Mouse (Mus musculus) liver, embryonic 15.5 days (tissue): ENCODE data around the gene Mpig6b. TPM values are rescaled to one million over a fixed set of nuclear protein-coding genes. Genes with fewer than 3 reads are reported as not detected.
A peak's percentile ranks its signal among the peaks of the same experiment; 100 is the strongest.

ENCODE experiments used
- ATAC-seq: fragments of 200-750 bp; cut with Nextera tagmentation; 2 replicates; pipeline ENCODE4 v1.8.0; 2017; ENCODE audit warnings: moderate number of reproducible peaks, mild to moderate bottlenecking, moderate library complexity; ENCODE audit not compliant: insufficient read depth
- H3K27ac ChIP-seq: fragments of 300-500 bp; sonication (generic); replicated peaks from 2 replicates; pipeline ENCODE4 v1.5.1; 2015; ENCODE audit warnings: mild to moderate bottlenecking, inconsistent platforms
- H3K27me3 ChIP-seq: fragments of 300-500 bp; sonication (generic); 2 replicates; pipeline ENCODE4 v1.6.1; 2015; ENCODE audit warnings: mild to moderate bottlenecking, inconsistent platforms
- H3K36me3 ChIP-seq: fragments of 300-500 bp; sonication (generic); replicated peaks from 2 replicates; pipeline ENCODE4 v1.6.1; 2015; ENCODE audit warnings: moderate library complexity, mild to moderate bottlenecking, inconsistent platforms
- H3K4me1 ChIP-seq: fragments of 300-500 bp; sonication (generic); replicated peaks from 2 replicates; pipeline ENCODE4 v1.6.1; 2015; ENCODE audit warnings: inconsistent platforms
- H3K4me2 ChIP-seq: fragments of 300-500 bp; sonication (generic); 2 replicates; pipeline ENCODE4 v1.6.1; 2015; ENCODE audit warnings: moderate library complexity, mild to moderate bottlenecking, inconsistent platforms
- H3K4me3 ChIP-seq: fragments of 300-500 bp; sonication (generic); replicated peaks from 2 replicates; pipeline ENCODE4 v1.5.1; 2015; ENCODE audit warnings: mild to moderate bottlenecking, inconsistent platforms
- H3K9ac ChIP-seq: fragments of 300-500 bp; sonication (generic); 2 replicates; pipeline ENCODE4 v1.6.1; 2015; ENCODE audit warnings: moderate library complexity, mild to moderate bottlenecking, inconsistent platforms
- H3K9me3 ChIP-seq: fragments of 300-500 bp; sonication (generic); replicated peaks from 2 replicates; pipeline ENCODE4 v1.6.1; 2016; ENCODE audit warnings: inconsistent platforms
- WGBS: fragments of 180-500 bp; shearing (Covaris S2); methylation state at CpG from one replicate; pipeline ENCODE4 v1.1.7; 2015; ENCODE audit warnings: mixed read lengths; ENCODE audit not compliant: insufficient replicate concordance; 5-methylcytosine and 5-hydroxymethylcytosine counted together
- polyA plus RNA-seq: library from polyadenylated mRNA; unstranded; fragments of >200 nt; fragmentation: Nextera tagmentation; extraction: Ambion mirVana; gene quantifications from 2 replicates; pipeline ENCODE4 v1.2.1, GENCODE M21; 2015

The Mpig6b gene
- polyA plus RNA-seq, 1 experiment from 2014 or later = 3.2 TPM

DNA sequence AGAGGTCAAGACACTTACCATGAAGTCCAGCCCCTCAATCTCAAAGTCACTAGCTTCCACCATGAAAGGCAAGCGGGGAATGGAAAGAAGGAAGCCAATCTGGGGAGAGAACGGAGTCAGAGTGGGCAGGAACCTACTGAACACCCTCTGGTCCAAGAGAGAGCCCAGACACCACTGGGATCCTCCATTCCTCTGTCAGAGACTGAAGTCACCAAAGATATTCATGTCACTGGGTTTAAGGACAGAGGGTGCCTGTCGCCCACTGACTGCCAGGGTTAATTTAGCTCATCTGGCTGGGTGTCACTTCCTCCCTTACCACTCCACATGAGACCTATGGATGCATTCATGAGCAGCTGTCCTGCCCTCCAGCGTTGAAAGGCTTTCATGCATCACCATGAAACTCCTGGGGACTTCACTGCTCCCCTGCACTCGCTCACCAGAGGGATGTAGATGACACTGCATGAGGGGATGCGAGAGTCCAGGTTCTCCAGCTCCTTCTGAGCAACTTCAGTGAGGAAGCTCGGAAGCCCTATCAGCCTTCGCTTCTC is 33.6 kb downstream of the Mpig6b start:
- H3K27ac ChIP-seq = no peak overlapping the region
- H3K9me3 ChIP-seq = no peaks in the 10 kb centered on the region
- no peak overlapping the region for H3K9ac ChIP-seq
- no peaks in the 10 kb centered on the region for H3K27me3 ChIP-seq
- H3K4me2 ChIP-seq = no peak overlapping the region
- H3K36me3 ChIP-seq = no peaks in the 10 kb centered on the region
- no peak for ATAC-seq
- H3K4me3 ChIP-seq = no peak overlapping the region
- 65% methylated on average over 8 of the region's 8 CpGs for WGBS
- peaks cover 44% of the 10 kb centered on the region for H3K4me1 ChIP-seq

DNA sequence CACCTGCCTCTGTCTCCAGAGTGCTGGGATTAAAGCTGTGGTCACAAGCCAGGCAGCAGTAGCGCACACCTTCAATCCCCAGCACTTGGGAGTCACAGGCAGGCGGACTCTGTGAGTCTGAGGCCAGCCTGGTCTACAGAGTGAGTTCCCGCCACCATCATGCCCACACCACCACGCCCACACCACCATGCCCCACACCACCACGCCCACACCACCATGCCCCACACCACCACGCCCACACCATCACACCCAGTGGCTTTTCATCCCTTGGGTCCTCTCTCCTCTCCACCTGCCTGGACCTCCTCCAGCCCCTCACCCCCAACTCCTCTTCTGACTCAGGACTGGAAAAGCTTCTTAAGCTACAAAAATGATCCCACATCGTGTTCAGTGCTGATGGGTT is 34.1 kb downstream of the Mpig6b start:
- H3K4me3 ChIP-seq = no peak overlapping the region
- 64% methylated on average over 7 of the region's 7 CpGs for WGBS

DNA sequence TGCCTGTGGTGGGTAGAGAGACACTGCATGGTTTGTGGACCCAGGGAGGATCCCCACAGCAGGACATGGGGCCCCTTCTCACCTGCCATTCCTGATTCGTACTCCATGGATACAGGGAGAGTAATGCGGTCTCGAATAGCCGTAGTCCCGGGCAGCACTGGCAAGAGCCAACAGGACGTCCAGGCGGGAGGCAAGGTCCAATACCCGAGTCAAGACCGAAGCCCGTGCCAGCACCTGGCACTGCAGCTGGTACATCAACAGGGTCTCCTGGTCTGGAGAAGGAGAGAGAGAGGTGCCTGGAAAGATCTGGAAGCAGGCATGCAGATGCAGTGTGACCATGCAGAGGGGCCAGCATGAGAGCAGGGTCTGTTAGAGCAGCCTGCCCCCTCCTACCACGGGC is 34.7 kb downstream of the Mpig6b start:
- no peak for ATAC-seq
- H3K36me3 ChIP-seq = no peaks in the 10 kb centered on the region
- H3K4me2 ChIP-seq = no peak overlapping the region
- H3K9ac ChIP-seq = no peak overlapping the region
- H3K9me3 ChIP-seq = no peaks in the 10 kb centered on the region
- whole genome bisulfite sequencing = 87% methylated on average over 11 of the region's 11 CpGs
- no peak overlapping the region for H3K27ac ChIP-seq
- no peaks in the 10 kb centered on the region for H3K27me3 ChIP-seq
- no peak overlapping the region for H3K4me3 ChIP-seq
- peaks cover 47% of the 10 kb centered on the region for H3K4me1 ChIP-seq

More for the DNA sequence above, 34.1 kb downstream of the Mpig6b start:
- Histone ChIP-seq H3K4me2 (no peak overlapping the region), H3K27ac (no peak overlapping the region), H3K36me3 (no peaks in the 10 kb centered on the region), H3K27me3 (no peaks in the 10 kb centered on the region), H3K9ac (no peak overlapping the region), H3K9me3 (no peaks in the 10 kb centered on the region), H3K4me1 (peaks cover 47% of the 10 kb centered on the region)
- ATAC-seq = no peak; the same call in 1 of the 2 replicates

DNA sequence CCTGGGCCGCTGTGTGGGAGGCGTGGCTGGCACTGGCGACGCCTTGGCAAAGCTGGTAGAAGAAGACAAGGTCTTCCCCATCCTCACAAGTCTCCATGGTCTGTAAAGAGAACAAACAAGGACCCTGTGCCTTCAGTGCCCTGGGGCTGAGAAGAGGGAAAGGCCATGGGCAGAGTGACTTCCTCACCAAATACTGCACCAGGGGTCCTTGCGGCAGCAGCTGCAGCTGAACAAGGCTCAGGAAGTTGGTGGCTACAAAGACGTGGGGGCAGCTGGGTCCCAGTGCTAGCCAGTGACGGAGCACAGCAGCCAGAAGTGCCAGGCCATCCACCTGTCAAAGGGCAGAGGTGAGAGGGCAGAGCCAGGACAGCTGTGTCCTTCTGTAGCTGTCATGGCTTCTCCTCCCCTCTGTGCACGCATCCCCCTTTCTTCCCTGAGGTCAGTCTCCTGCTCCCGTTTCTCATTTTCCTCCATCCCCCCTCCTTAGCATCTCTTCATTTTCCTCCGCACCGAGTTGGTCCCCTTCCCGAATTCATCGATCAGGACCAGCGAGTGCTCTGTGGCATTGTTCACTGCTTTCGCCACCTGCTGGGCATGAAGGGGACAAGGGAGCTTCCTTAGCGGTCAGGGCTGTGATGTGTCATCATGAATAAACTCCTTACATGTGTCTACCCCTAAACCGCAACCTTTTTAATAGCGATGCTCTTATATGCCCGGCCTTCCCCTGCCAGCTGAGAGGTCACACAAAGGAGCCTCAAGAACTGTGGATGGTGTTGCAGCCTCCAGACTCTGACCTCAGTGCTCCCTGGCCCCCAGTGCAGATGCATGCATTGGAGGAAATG is 36.1 kb downstream of the Mpig6b start:
- Histone ChIP-seq H3K4me1 (peaks cover 52% of the 10 kb centered on the region), H3K27me3 (no peaks in the 10 kb centered on the region), H3K27ac (no peak overlapping the region), H3K4me3 (no peak overlapping the region), H3K36me3 (no peaks in the 10 kb centered on the region), H3K4me2 (no peak overlapping the region), H3K9me3 (no peaks in the 10 kb centered on the region), H3K9ac (0 out of 2 replicates have a peak overlapping the region, but pooled peaks have one; percentile 10)
- no peak for ATAC-seq
- WGBS = 33% methylated on average over 19 of the region's 19 CpGs

DNA sequence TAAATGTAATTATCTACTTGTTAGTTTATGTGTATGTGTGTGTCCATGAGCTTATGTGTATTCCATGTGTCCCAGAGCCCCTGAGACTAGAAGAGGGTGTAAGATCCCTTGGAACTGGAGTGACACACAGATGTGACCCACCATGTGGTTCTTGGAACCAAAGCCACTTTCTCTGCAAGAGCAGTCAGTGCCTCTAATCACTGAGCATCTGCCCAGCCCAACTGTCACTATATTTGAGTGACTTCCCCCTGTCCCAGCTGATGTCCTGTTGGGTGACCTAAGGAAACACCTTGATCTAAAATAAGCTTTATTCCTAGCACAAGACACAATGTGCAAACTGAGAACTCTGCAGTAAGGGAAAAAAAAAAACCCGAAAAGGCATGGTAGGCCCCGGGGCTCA is 37.7 kb downstream of the Mpig6b start:
- Histone ChIP-seq H3K4me1 (peaks cover 65% of the 10 kb centered on the region), H3K27ac (no peak overlapping the region)
- WGBS = 54% methylated on average over 2 of the region's 2 CpGs

GRCm38 (mm10) chr17:35027277-35028068 is 38.5 kb downstream of the Mpig6b start, which contains the start of gene Sapcd1:
Gene Sapcd1, minus strand, starts transcription at chr17:35028016.
- 52% methylated on average over 13 of the region's 13 CpGs for WGBS
- Histone ChIP-seq H3K4me3 (no peak within 1 kb of the TSS), H3K27ac (no peak within 1 kb of the TSS), H3K4me2 (no peak within 1 kb of the TSS), H3K9ac (no peak within 1 kb of the TSS), H3K36me3 (no peaks in the 10 kb centered on the region), H3K9me3 (no peaks in the 10 kb centered on the region), H3K27me3 (no peaks in the 10 kb centered on the region), H3K4me1 (peaks cover 71% of the 10 kb centered on the region)
- ATAC-seq = no peak

More for the DNA sequence above, 37.7 kb downstream of the Mpig6b start:
- Histone ChIP-seq H3K9me3 (no peaks in the 10 kb centered on the region), H3K4me3 (no peak overlapping the region), H3K4me2 (no peak overlapping the region), H3K36me3 (no peaks in the 10 kb centered on the region), H3K9ac (no peak overlapping the region), H3K27me3 (no peaks in the 10 kb centered on the region)
- ATAC-seq = no peak

DNA sequence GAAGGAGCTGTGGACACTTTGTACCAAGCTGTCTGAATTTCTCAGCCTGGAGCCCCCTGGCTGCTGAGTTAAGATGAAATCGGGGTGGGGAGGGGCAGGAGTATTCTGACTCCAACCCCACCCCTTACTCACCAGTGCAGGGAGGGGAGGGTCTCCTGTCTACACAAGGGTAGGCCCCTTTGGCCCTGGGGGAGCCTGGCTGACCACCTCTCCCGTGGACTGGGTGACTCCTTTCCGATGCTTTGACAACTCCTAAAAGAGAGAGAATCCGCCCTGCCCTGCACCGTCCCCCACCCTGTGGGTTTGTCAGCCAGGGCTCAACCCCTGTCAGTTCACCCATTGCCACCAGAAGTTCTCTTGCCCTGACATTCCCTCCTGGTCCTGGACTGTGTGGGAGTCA is 39.8 kb downstream of the Mpig6b start:
- Histone ChIP-seq H3K4me3 (no peak overlapping the region), H3K4me1 (peaks cover 72% of the 10 kb centered on the region), H3K9ac (no peak overlapping the region), H3K36me3 (no peaks in the 10 kb centered on the region), H3K4me2 (no peak overlapping the region), H3K9me3 (no peaks in the 10 kb centered on the region), H3K27ac (no peak overlapping the region), H3K27me3 (no peaks in the 10 kb centered on the region)
- ATAC-seq = no peak
- WGBS = 77% methylated on average over 5 of the region's 5 CpGs

DNA sequence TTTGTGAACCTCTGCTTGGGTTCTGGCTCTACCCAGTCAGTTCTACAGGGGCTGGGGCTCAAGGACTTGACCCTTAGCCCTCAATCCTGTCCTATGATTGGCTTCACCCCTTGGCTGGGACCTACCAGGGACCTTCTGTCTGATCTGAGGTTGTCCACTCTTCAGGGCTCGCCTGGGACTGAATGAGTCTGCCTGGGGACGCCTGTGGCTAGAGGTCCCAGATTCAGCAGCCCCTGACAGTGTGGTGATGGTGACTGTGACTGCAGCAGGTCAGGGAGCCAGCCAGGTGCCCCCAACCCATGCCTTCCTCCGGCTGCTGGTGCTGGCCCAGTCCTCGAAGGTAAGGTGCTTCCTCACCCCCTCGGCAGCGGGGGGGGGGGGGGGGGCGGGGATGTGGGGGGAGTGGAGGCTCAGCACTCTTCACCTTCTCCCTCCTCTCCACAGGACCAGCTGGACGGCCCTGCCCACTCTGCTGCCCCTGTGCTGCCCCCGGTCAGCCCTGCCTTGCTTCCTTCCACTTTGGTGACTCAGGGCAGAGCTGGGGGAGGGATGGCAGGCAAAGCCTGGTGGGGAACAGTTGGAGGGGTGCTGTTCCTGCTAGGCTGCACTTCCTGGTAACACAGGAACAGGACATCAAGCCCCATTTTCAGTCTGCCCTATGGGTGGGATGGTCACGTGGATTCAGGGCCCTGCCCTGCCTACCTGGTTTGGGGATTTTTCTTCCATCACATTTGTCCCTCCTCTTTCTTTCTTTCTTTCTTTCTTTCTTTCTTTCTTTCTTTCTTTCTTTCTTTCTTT is 41.1 kb downstream of the Mpig6b start:
- 39% methylated on average over 10 of the region's 10 CpGs for WGBS
- Histone ChIP-seq H3K4me3 (no peak overlapping the region), H3K27ac (no peak overlapping the region), H3K4me1 (peaks cover 72% of the 10 kb centered on the region), H3K36me3 (no peaks in the 10 kb centered on the region), H3K4me2 (no peak overlapping the region), H3K9me3 (no peaks in the 10 kb centered on the region), H3K27me3 (no peaks in the 10 kb centered on the region), H3K9ac (no peak overlapping the region)
- no peak for ATAC-seq

DNA sequence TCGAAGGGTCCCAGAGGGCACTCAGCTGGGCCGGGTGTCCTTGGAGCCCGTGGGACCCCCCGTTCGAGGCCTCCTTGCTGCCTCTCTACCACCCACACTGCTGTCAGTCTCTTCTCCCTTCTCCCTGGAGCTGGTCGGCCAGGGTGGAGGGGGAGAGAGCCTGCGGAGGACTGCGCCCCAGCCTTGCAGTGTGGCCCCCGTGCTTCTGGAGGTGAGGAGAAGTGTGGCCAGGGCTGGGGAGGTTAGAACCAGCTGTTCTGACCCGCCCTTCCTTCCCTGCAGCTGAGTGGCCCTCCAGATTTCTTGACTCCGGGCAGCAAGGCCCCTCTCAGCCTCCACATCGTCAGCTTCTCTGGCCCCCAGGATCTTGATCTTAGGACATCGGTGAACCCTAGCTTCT is 41.7 kb downstream of the Mpig6b start:
- H3K27ac ChIP-seq = no peak overlapping the region

GRCm38 (mm10) chr17:35023756-35024155 is 42.2 kb downstream of the Mpig6b start:
- 0 out of 2 replicates have a peak, but pooled peaks have one; percentile 3 for ATAC-seq
- H3K27me3 ChIP-seq = no peaks in the 10 kb centered on the region
- no peaks in the 10 kb centered on the region for H3K36me3 ChIP-seq
- no peak overlapping the region for H3K27ac ChIP-seq
- 0 out of 2 replicates have a peak overlapping the region, but pooled peaks have one; percentile 13 for H3K4me2 ChIP-seq
- WGBS = 25% methylated on average over 4 of the region's 4 CpGs
- no peak overlapping the region for H3K9ac ChIP-seq
- H3K4me1 ChIP-seq = peaks cover 64% of the 10 kb centered on the region
- no peak overlapping the region for H3K4me3 ChIP-seq
- H3K9me3 ChIP-seq = no peaks in the 10 kb centered on the region

More for the DNA sequence above, 41.7 kb downstream of the Mpig6b start:
- Histone ChIP-seq H3K9me3 (no peaks in the 10 kb centered on the region), H3K4me3 (no peak overlapping the region), H3K9ac (peak overlapping the region; percentile 11; the same call in 1 of the 2 replicates), H3K4me1 (peaks cover 66% of the 10 kb centered on the region), H3K27me3 (no peaks in the 10 kb centered on the region), H3K4me2 (no peak overlapping the region), H3K36me3 (no peaks in the 10 kb centered on the region)
- ATAC-seq = no peak
- 45% methylated on average over 13 of the region's 13 CpGs for WGBS
